Mouse (Mus musculus): ENCODE results near the gene Krt84. TPM values are rescaled to one million over a fixed set of nuclear protein-coding genes. Genes with fewer than 3 reads are reported as not detected.

Krt84 gene
- polyA plus RNA-seq, 1 experiment from 2014 or later: 54.7 TPM

DNA sequence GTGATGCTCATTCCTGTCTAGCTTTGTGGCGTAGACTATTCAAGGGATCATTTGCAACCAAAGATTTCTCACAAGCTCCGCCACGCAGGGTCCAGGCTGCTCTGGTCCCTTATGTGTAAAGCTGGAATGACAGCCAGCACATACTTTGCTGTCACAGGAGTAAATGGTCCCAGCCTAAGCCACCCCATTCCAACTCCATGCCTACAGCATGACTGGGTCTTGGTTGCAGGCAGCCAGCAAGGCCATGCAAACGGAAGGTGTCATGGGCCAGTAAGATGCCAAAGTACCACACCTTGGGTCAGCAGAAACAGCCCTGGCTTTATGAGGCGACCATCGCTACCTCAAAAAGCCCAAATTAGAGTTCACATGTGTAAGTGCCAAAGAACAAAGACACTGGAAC lies 38.9 kb downstream of the Krt84 start:
- Histone ChIP-seq H3K27ac (no peak overlapping the region), H3K9me3 (no peaks in the 10 kb centered on the region), H3K27me3 (no peaks in the 10 kb centered on the region), H3K4me3 (no peak overlapping the region), H3K4me2 (no peak overlapping the region), H3K9ac (no peak overlapping the region), H3K4me1 (0 out of 2 replicates have a peak, but pooled peaks cover 8% of the 10 kb centered on the region), H3K36me3 (no peaks in the 10 kb centered on the region)
- no peak for ATAC-seq (ENCODE audit: insufficient number of reproducible peaks, low FRiP score, low TSS enrichment, low read depth)
- WGBS: 90% methylated on average over 6 of the region's 6 CpGs

- WGBS: 44% methylated on average over 8 of the region's 8 CpGs
- 0 out of 2 replicates have a peak, but pooled peaks cover 8% of the 10 kb centered on the region for H3K4me1 ChIP-seq
- H3K27me3 ChIP-seq: no peaks in the 10 kb centered on the region
- no peak overlapping the region for H3K9ac ChIP-seq
- no peaks in the 10 kb centered on the region for H3K9me3 ChIP-seq
- no peak overlapping the region for H3K27ac ChIP-seq
- no peaks in the 10 kb centered on the region for H3K36me3 ChIP-seq
- no peak overlapping the region for H3K4me3 ChIP-seq
- no peak for ATAC-seq (ENCODE audit: insufficient number of reproducible peaks, low FRiP score, low TSS enrichment, low read depth)
- H3K4me2 ChIP-seq: no peak overlapping the region
These were observed 39.9 kb downstream of the Krt84 start for GRCm38 (mm10) chr15:101492718-101493117.

GRCm38 (mm10) chr15:101491431-101491830 lies 41.2 kb downstream of the Krt84 start, which contains the start of gene Krt83:
Krt83 (minus strand) TSS chr15:101491512.
- Histone ChIP-seq H3K27me3 (no peaks in the 10 kb centered on the region), H3K9ac (no peak within 1 kb of the TSS), H3K27ac (no peak within 1 kb of the TSS), H3K9me3 (no peaks in the 10 kb centered on the region), H3K4me3 (no peak within 1 kb of the TSS), H3K36me3 (no peaks in the 10 kb centered on the region), H3K4me1 (0 out of 2 replicates have a peak, but pooled peaks cover 8% of the 10 kb centered on the region), H3K4me2 (no peak within 1 kb of the TSS)
- WGBS: 62% methylated on average over 6 of the region's 6 CpGs
- ATAC-seq (ENCODE audit: insufficient number of reproducible peaks, low FRiP score, low TSS enrichment, low read depth): no peak

- 65% methylated on average over 11 of the region's 11 CpGs for WGBS
- H3K9ac ChIP-seq: no peak overlapping the region
These were observed 46.5 kb downstream of the Krt84 start for GRCm38 (mm10) chr15:101485911-101486635.

GRCm38 (mm10) chr15:101484939-101485338 lies 47.7 kb downstream of the Krt84 start:
- Histone ChIP-seq H3K27me3 (no peaks in the 10 kb centered on the region), H3K27ac (no peak overlapping the region), H3K9ac (no peak overlapping the region), H3K36me3 (no peaks in the 10 kb centered on the region), H3K4me2 (no peak overlapping the region), H3K4me1 (0 out of 2 replicates have a peak, but pooled peaks cover 5% of the 10 kb centered on the region), H3K9me3 (no peaks in the 10 kb centered on the region), H3K4me3 (no peak overlapping the region)
- WGBS: 52% methylated on average over 1 of the region's 1 CpGs
- ATAC-seq (ENCODE audit: insufficient number of reproducible peaks, low FRiP score, low TSS enrichment, low read depth): no peak

More at GRCm38 (mm10) chr15:101485911-101486635, 46.5 kb downstream of the Krt84 start:
- no peak overlapping the region for H3K4me3 ChIP-seq
- no peaks in the 10 kb centered on the region for H3K27me3 ChIP-seq
- H3K9me3 ChIP-seq: no peaks in the 10 kb centered on the region
- no peak overlapping the region for H3K27ac ChIP-seq
- no peak for ATAC-seq (ENCODE audit: insufficient number of reproducible peaks, low FRiP score, low TSS enrichment, low read depth)
- no peaks in the 10 kb centered on the region for H3K36me3 ChIP-seq
- no peak overlapping the region for H3K4me2 ChIP-seq
- 0 out of 2 replicates have a peak, but pooled peaks cover 5% of the 10 kb centered on the region for H3K4me1 ChIP-seq

- Histone ChIP-seq H3K4me2 (no peak overlapping the region), H3K27me3 (peaks cover 8% of the 10 kb centered on the region), H3K4me3 (no peak overlapping the region), H3K36me3 (no peaks in the 10 kb centered on the region), H3K27ac (no peak overlapping the region), H3K4me1 (peaks cover 14% of the 10 kb centered on the region), H3K9me3 (no peaks in the 10 kb centered on the region), H3K9ac (no peak overlapping the region)
- ATAC-seq (ENCODE audit: insufficient number of reproducible peaks, low FRiP score, low TSS enrichment, low read depth): no peak
- WGBS: 69% methylated on average over 1 of the region's 1 CpGs
These were observed 49.0 kb downstream of the Krt84 start for GRCm38 (mm10) chr15:101483646-101484045.

- Histone ChIP-seq H3K9me3 (no peaks in the 10 kb centered on the region), H3K9ac (no peak overlapping the region), H3K4me1 (peaks cover 14% of the 10 kb centered on the region), H3K4me2 (no peak overlapping the region), H3K4me3 (no peak overlapping the region), H3K27me3 (peaks cover 18% of the 10 kb centered on the region), H3K36me3 (no peaks in the 10 kb centered on the region), H3K27ac (no peak overlapping the region)
- no peak for ATAC-seq (ENCODE audit: insufficient number of reproducible peaks, low FRiP score, low TSS enrichment, low read depth)
- 26% methylated on average over 4 of the region's 4 CpGs for WGBS
These were observed 50.6 kb downstream of the Krt84 start for GRCm38 (mm10) chr15:101482056-101482455.

DNA sequence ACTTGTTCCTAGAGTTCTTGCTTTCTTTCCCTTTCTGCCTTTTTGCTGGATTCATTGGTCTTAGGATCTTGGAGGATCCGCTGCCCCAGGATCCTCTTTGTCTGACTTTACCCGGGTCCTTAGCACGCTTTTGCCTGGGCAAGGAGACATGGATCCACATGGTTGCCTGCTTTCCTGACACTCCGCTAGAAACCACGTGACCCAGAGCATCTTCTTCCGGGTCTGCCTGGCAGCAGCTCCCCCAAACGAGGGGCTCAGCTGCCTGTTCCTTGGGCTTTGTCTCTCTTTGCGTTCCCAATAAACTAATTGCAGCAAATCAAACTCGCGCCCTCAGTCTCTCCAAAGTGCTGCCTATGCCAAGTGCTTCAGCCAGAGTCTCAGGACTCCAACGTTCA lies 53.0 kb downstream of the Krt84 start:
- Histone ChIP-seq H3K27ac (no peak overlapping the region), H3K9me3 (no peaks in the 10 kb centered on the region), H3K4me1 (peaks cover 12% of the 10 kb centered on the region), H3K9ac (no peak overlapping the region), H3K4me2 (peak overlapping the region; percentile 55), H3K27me3 (peaks cover 18% of the 10 kb centered on the region), H3K36me3 (no peaks in the 10 kb centered on the region), H3K4me3 (peak overlapping the region; percentile 27)
- 36% methylated on average over 11 of the region's 11 CpGs for WGBS
- ATAC-seq (ENCODE audit: insufficient number of reproducible peaks, low FRiP score, low TSS enrichment, low read depth): no peak

- ATAC-seq (ENCODE audit: insufficient number of reproducible peaks, low FRiP score, low TSS enrichment, low read depth): no peak
- Histone ChIP-seq H3K4me3 (peak overlapping the region; percentile 27), H3K36me3 (no peaks in the 10 kb centered on the region), H3K9ac (no peak overlapping the region), H3K4me2 (peak overlapping the region; percentile 55), H3K4me1 (peaks cover 12% of the 10 kb centered on the region), H3K27me3 (peaks cover 18% of the 10 kb centered on the region), H3K9me3 (no peaks in the 10 kb centered on the region), H3K27ac (no peak overlapping the region)
- WGBS: 8% methylated on average over 31 of the region's 31 CpGs
These were observed 53.5 kb downstream of the Krt84 start for GRCm38 (mm10) chr15:101479007-101479665.

Small RNA genes lying within 50 kb of the gene (microRNA-seq; reads per million reads assigned to microRNA genes)
- gene Gm44393 (not detected), gene Gm44460 (not detected)

Other genes starting within 250 kb of the Krt84 start
- 69.7 and 69.9 TPM in 2 replicates for gene Atg101, start 248.5 kb downstream of the Krt84 start, polyA plus RNA-seq (2015; fragmentation: Nextera tagmentation; extraction: Ambion mirVana)
- gene 6030408B16Rik, start 239.6 kb downstream of the Krt84 start, polyA plus RNA-seq (2015; fragmentation: Nextera tagmentation; extraction: Ambion mirVana): 0.50 and 0.84 TPM in 2 replicates
- 22.6 and 25.3 TPM in 2 replicates for gene Krt80, start 162.7 kb downstream of the Krt84 start, polyA plus RNA-seq (2015; fragmentation: Nextera tagmentation; extraction: Ambion mirVana)
- 162 and 164 TPM in 2 replicates for gene Krt7, start 121.8 kb downstream of the Krt84 start, polyA plus RNA-seq (2015; fragmentation: Nextera tagmentation; extraction: Ambion mirVana)
- 3.0 and 3.6 TPM in 2 replicates for gene Krt87, start 94.0 kb downstream of the Krt84 start, polyA plus RNA-seq (2015; fragmentation: Nextera tagmentation; extraction: Ambion mirVana)
- gene Krt88, start 85.1 kb downstream of the Krt84 start, polyA plus RNA-seq (2015; fragmentation: Nextera tagmentation; extraction: Ambion mirVana): not detected in 2 replicates
- gene Krt81, start 69.1 kb downstream of the Krt84 start, polyA plus RNA-seq (2015; fragmentation: Nextera tagmentation; extraction: Ambion mirVana): 0.35 and 1.3 TPM in 2 replicates
- 0.27 and 0.28 TPM in 2 replicates for gene Krt86, start 59.3 kb downstream of the Krt84 start, polyA plus RNA-seq (2015; fragmentation: Nextera tagmentation; extraction: Ambion mirVana)
- 0.58 and 1.7 TPM in 2 replicates for gene Krt83, start 41.3 kb downstream of the Krt84 start, polyA plus RNA-seq (2015; fragmentation: Nextera tagmentation; extraction: Ambion mirVana)
- 4.4 and 6.7 TPM in 2 replicates for gene Gm49425, start 15.6 kb downstream of the Krt84 start, polyA plus RNA-seq (2015; fragmentation: Nextera tagmentation; extraction: Ambion mirVana)
- not detected in 2 replicates for gene Krt82, start 17.8 kb upstream of the Krt84 start, polyA plus RNA-seq (2015; fragmentation: Nextera tagmentation; extraction: Ambion mirVana)
- gene Krt90, start 30.1 kb upstream of the Krt84 start, polyA plus RNA-seq (2015; fragmentation: Nextera tagmentation; extraction: Ambion mirVana): 1.2 TPM in 2 replicates
- 2.0 and 2.8 TPM in 2 replicates for gene Krt75, start 41.1 kb upstream of the Krt84 start, polyA plus RNA-seq (2015; fragmentation: Nextera tagmentation; extraction: Ambion mirVana)
- not detected in 2 replicates for gene Gm5414, start 95.4 kb upstream of the Krt84 start, polyA plus RNA-seq (2015; fragmentation: Nextera tagmentation; extraction: Ambion mirVana)
- gene Gm5478, start 114.6 kb upstream of the Krt84 start, polyA plus RNA-seq (2015; fragmentation: Nextera tagmentation; extraction: Ambion mirVana): not detected in 2 replicates
- 5.0 and 8.8 TPM in 2 replicates for gene Krt6b, start 147.5 kb upstream of the Krt84 start, polyA plus RNA-seq (2015; fragmentation: Nextera tagmentation; extraction: Ambion mirVana)
- gene Krt6a, start 161.5 kb upstream of the Krt84 start, polyA plus RNA-seq (2015; fragmentation: Nextera tagmentation; extraction: Ambion mirVana): 290 and 312 TPM in 2 replicates
- gene Krt5, start 180.1 kb upstream of the Krt84 start, polyA plus RNA-seq (2015; fragmentation: Nextera tagmentation; extraction: Ambion mirVana): 841 and 914 TPM in 2 replicates
- gene Krt71, start 210.3 kb upstream of the Krt84 start, polyA plus RNA-seq (2015; fragmentation: Nextera tagmentation; extraction: Ambion mirVana): not detected in 2 replicates

All from limb, embryonic 15.5 days (tissue).